Comparison of ENCODE assay signal across 18 mouse cellular contexts in genomic region chr1:54776116-54776515, GRCm38 (mm10).
DNase-seq lines count a peak whose midpoint lies in the region; ATAC-seq and TF ChIP-seq lines count a peak whose summit lies in the region.
"Had no signal": no experiment of that assay in that cellular context is flagged by ENCODE, and none has a peak within 500 bp of the region (broad histone marks: within the 10 kb centered on the region; RNA-seq: fewer than 3 reads in every experiment).

No protein-coding gene starts in this region.

- no peaks in the 10 kb centered on the region for H3K9me3 ChIP-seq in heart, embryonic 11.5 days (replicated peaks; ENCODE audit: control insufficient read depth, low read length)
- H3K9me3 ChIP-seq: forebrain, embryonic 13.5 days; heart, embryonic 15.5 days; hindbrain, embryonic 13.5 days had no signal

- 60% methylated on average over 8 of the region's 8 CpGs for WGBS in heart, embryonic 11.5 days (ENCODE audit: insufficient replicate concordance)

- H3K27me3 ChIP-seq in testis, adult 2 months (ENCODE audit: control insufficient read depth, insufficient read depth, low read length), result no peaks in the 10 kb centered on the region
- H3K27me3 ChIP-seq in splenic B cell, adult 2 months (ENCODE audit: control insufficient read depth, insufficient read depth, low read length, poor library complexity, severe bottlenecking), result no peaks in the 10 kb centered on the region
- H3K27me3 ChIP-seq in heart, embryonic 11.5 days (ENCODE audit: control insufficient read depth, insufficient read depth, low read length), result no peaks in the 10 kb centered on the region
- H3K27me3 ChIP-seq: embryonic facial prominence, embryonic 13.5 days; forebrain, embryonic 13.5 days; heart, embryonic 15.5 days; hindbrain, embryonic 13.5 days had no signal

- no peak for TF ChIP-seq CTCF in testis, adult 2 months (IDR thresholded peaks at IDR 0.05; ENCODE audit: control insufficient read depth, insufficient read depth, insufficient replicate concordance, low read depth, low read length)

- no peak overlapping the region for H3K4me2 ChIP-seq in heart, embryonic 11.5 days
- H3K4me2 ChIP-seq: embryonic facial prominence, embryonic 13.5 days; forebrain, embryonic 13.5 days; heart, embryonic 15.5 days; hindbrain, embryonic 13.5 days had no signal

- no peaks in the 10 kb centered on the region; the same call in 1 of the 2 replicates for H3K4me1 ChIP-seq in testis, adult 2 months (ENCODE audit: control insufficient read depth, insufficient read depth, low read length)
- H3K4me1 ChIP-seq in heart, embryonic 11.5 days (ENCODE audit: control insufficient read depth, insufficient read depth, low read length), result no peaks in the 10 kb centered on the region
- H3K4me1 ChIP-seq: embryonic facial prominence, embryonic 13.5 days; forebrain, embryonic 13.5 days; hindbrain, embryonic 13.5 days had no signal

- no peak overlapping the region for H3K27ac ChIP-seq in testis, adult 2 months (ENCODE audit: control insufficient read depth, insufficient read depth, low read depth, low read length)
- H3K27ac ChIP-seq in heart, embryonic 11.5 days (ENCODE audit: low read depth, low read length), result no peak overlapping the region
- H3K27ac ChIP-seq: embryonic facial prominence, embryonic 13.5 days; forebrain, embryonic 13.5 days; heart, embryonic 15.5 days; hindbrain, embryonic 13.5 days; hindbrain, postnatal 0 days had no signal

- no peak for ATAC-seq in heart, embryonic 11.5 days (replicated peaks; ENCODE audit: insufficient number of reproducible peaks, low FRiP score, low TSS enrichment)
- ATAC-seq: forebrain, embryonic 13.5 days; forebrain, postnatal 0 days; hindbrain, postnatal 0 days had no signal

- no peaks in the 10 kb centered on the region for H3K36me3 ChIP-seq in testis, adult 2 months (ENCODE audit: control insufficient read depth, insufficient read depth, low read length)
- peaks cover 3% of the 10 kb centered on the region; the same call in 1 of the 2 replicates for H3K36me3 ChIP-seq in splenic B cell, adult 2 months (ENCODE audit: control insufficient read depth, insufficient read depth, low read length, poor library complexity, severe bottlenecking)
- H3K36me3 ChIP-seq in heart, embryonic 11.5 days (ENCODE audit: control insufficient read depth, insufficient read depth, low read length), result no peaks in the 10 kb centered on the region
- H3K36me3 ChIP-seq: heart, embryonic 15.5 days; hindbrain, embryonic 13.5 days had no signal

- no peak overlapping the region for H3K9ac ChIP-seq in heart, embryonic 11.5 days (ENCODE audit: low read depth, low read length)
- H3K9ac ChIP-seq: embryonic facial prominence, embryonic 13.5 days; forebrain, embryonic 13.5 days; forebrain, postnatal 0 days; heart, embryonic 15.5 days; hindbrain, embryonic 13.5 days had no signal

- TF ChIP-seq POLR2A in testis, adult 2 months (IDR thresholded peaks at IDR 0.05; ENCODE audit: control insufficient read depth, low read depth, low read length), result no peak

- peak overlapping the region; percentile 38 for H3K4me3 ChIP-seq in testis, adult 2 months (ENCODE audit: control insufficient read depth, low read depth, low read length)
- no peak overlapping the region for H3K4me3 ChIP-seq in heart, embryonic 11.5 days (ENCODE audit: low read depth, low read length)
- H3K4me3 ChIP-seq: embryonic facial prominence, embryonic 13.5 days; forebrain, embryonic 13.5 days; heart, embryonic 15.5 days; hindbrain, embryonic 13.5 days had no signal

- no peak for DNase-seq in testis, postnatal 10 days (ENCODE audit: low spot score)
- DNase-seq in R1 (ENCODE audit: low read depth, low spot score), result peak; percentile 64
- DNase-seq in splenic B cell, adult 2 months (ENCODE audit: low read depth, low spot score), result peak; percentile 17
- no peak for DNase-seq in layer of hippocampus, postnatal 36 days
- DNase-seq: adrenal gland, postnatal 14 days; cerebellum, adult 11-12 months; cerebellum, adult 9-11 months; cerebellum, postnatal 36 days; forebrain, postnatal 0 days; gastrocnemius, postnatal 14 days; heart, postnatal 14 days had no signal

Comparison
In these comparisons a context has a peak if more than half of its experiments do, and no peak if none do; other contexts are left out.
1. DNase-seq: peak in R1 (single experiment) and splenic B cell, adult 2 months (single experiment); none in testis, postnatal 10 days (single experiment) and layer of hippocampus, postnatal 36 days (0 of 2).